Mouse (Mus musculus) lung, embryonic 15.5 days (tissue): Measurements from ENCODE around the gene Rpl29. TPM values are rescaled to one million over a fixed set of nuclear protein-coding genes. Genes with fewer than 3 reads are reported as not detected.
A peak's percentile ranks its signal among the peaks of the same experiment; 100 is the strongest.

Experiments
- ATAC-seq: fragments of 200-750 bp; cut with Nextera tagmentation; 2 replicates; pipeline ENCODE4 v1.8.0; 2017; ENCODE audit warnings: moderate number of reproducible peaks, borderline replicate concordance; ENCODE audit not compliant: low FRiP score, low TSS enrichment; ENCODE audit errors: extremely low read depth
- H3K27ac ChIP-seq: fragments of 300-500 bp; sonication (generic); 2 replicates; pipeline ENCODE4 v1.5.1; 2015; ENCODE audit warnings: moderate library complexity, mild to moderate bottlenecking, inconsistent platforms
- H3K27me3 ChIP-seq: fragments of 300-500 bp; sonication (generic); 2 replicates; pipeline ENCODE4 v1.6.1; 2015; ENCODE audit warnings: inconsistent platforms
- H3K36me3 ChIP-seq: fragments of 300-500 bp; sonication (generic); 2 replicates; pipeline ENCODE4 v1.6.1; 2015; ENCODE audit warnings: inconsistent platforms
- H3K4me1 ChIP-seq: fragments of 300-500 bp; sonication (generic); 2 replicates; pipeline ENCODE4 v1.6.1; 2015; ENCODE audit warnings: inconsistent platforms
- H3K4me2 ChIP-seq: fragments of 300-500 bp; sonication (generic); 2 replicates; pipeline ENCODE4 v1.6.1; 2015; ENCODE audit warnings: inconsistent platforms, mild to moderate bottlenecking, moderate library complexity
- H3K4me3 ChIP-seq: fragments of 300-500 bp; sonication (generic); 2 replicates; pipeline ENCODE4 v1.5.1; 2015; ENCODE audit warnings: mild to moderate bottlenecking, inconsistent platforms
- H3K9ac ChIP-seq: fragments of 300-500 bp; sonication (generic); 2 replicates; pipeline ENCODE4 v1.6.1; 2015; ENCODE audit warnings: inconsistent platforms
- H3K9me3 ChIP-seq: fragments of 300-500 bp; sonication (generic); 2 replicates; pipeline ENCODE4 v1.6.1; 2016; ENCODE audit warnings: inconsistent platforms
- WGBS: fragments of 180-500 bp; shearing (Covaris S2); methylation state at CpG from one replicate; pipeline ENCODE4 v1.1.7; 2015; 5-methylcytosine and 5-hydroxymethylcytosine counted together
- polyA plus RNA-seq: library from polyadenylated mRNA; unstranded; fragments of >200 nt; fragmentation: Nextera tagmentation; extraction: Ambion mirVana; gene quantifications from 2 replicates; pipeline ENCODE4 v1.2.1, GENCODE M21; 2015

Gene Rpl29
- polyA plus RNA-seq, 1 experiment from 2014 or later: 988 TPM

DNA sequence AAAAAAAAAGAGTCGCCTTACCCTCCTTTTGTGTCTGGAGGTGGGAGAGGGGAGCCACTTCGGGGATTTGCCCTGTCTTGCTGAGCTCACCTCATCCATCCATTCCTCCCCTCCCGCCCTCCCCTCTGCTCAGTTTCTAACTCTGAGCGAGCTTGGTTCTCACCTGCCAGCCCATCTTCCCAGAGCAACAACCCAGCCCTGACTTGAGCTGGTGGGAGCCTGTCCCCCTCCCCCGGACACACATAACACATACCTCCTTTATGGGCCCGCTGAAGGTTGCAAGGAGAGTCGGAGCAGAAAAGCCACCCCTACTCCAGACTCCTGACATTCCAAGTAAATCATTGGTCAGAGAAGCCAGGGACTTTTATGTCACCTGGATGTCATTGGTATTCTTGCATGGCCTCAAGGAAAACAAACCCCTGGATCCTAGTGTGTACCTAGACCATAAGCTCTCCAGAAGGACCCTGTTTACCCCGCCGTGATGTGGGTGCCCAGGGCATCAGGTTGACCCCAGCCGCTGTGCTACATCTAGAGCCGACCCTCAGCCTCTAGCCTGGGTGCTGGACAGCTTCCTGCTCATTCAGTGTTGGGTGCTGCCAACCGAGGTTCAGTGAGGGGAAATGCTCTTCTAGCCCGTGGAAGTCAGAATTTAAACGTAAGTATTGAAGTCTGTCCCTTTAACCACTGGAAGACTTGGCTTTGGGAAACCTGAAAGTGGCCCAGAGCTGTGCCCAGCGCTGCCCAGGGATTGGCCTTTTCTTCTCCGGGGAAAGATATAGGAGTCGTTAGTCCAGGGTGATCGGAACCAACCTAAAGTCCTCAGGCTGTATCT, 8.0 kb upstream of the Rpl29 start:
- peak; percentile 7; the same call in 1 of the 2 replicates for ATAC-seq
- Histone ChIP-seq H3K4me3 (no peak overlapping the region), H3K4me2 (peak overlapping the region; percentile 44), H3K27me3 (0 out of 2 replicates have a peak, but pooled peaks cover 3% of the 10 kb centered on the region), H3K36me3 (no peaks in the 10 kb centered on the region), H3K9me3 (no peaks in the 10 kb centered on the region), H3K9ac (no peak overlapping the region), H3K27ac (no peak overlapping the region), H3K4me1 (peaks cover 32% of the 10 kb centered on the region)
- 13% methylated on average over 18 of the region's 18 CpGs for WGBS

DNA sequence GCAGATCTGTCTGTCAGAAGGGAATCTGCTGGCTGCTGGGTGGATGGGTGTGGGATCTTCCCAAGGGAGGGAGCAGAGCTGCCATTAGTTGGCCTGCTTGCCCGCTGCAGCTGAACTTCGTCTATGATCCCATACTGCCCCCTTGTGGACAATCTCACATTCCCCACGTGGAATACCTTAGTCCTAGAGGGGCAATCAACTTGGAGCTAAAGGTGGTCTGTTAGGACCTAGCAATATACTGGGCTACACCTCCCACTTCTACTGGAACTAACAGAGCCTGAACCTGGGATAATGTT, 7.4 kb upstream of the Rpl29 start:
- H3K9ac ChIP-seq: no peak overlapping the region
- H3K27me3 ChIP-seq: 0 out of 2 replicates have a peak, but pooled peaks cover 3% of the 10 kb centered on the region
- H3K4me2 ChIP-seq: peak overlapping the region; percentile 44
- no peaks in the 10 kb centered on the region for H3K36me3 ChIP-seq
- no peaks in the 10 kb centered on the region for H3K9me3 ChIP-seq
- no peak overlapping the region for H3K4me3 ChIP-seq
- peak; percentile 69 for ATAC-seq
- peaks cover 32% of the 10 kb centered on the region for H3K4me1 ChIP-seq
- H3K27ac ChIP-seq: no peak overlapping the region
- WGBS: 0% methylated on average over 3 of the region's 3 CpGs

DNA sequence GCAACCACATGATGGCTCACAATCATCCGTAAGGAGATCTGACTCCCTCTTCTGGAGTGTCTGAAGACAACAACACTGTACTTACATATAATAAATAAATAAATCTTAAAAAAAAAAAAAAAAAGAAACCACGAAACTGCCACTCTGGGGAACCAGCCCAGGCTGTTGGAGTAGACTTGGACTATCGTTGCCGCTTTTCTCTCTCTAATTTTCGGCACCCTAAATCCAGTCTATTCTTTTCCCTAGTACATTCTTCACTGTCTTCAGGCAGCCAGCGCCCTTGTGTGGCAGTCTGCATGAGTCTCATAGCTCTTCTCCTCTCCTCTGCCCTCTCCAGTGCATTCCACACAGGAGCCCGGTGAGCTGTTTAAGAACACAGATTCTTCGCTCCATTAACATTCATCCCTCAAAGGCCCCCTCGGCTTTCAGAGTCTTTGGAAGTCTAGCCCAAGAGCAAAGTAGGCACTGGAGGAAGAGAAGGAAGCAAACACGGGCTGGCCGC, 484 bp upstream of the Rpl29 start:
- Histone ChIP-seq H3K9ac (peak overlapping the region; percentile 54), H3K4me1 (peaks cover 9% of the 10 kb centered on the region), H3K27ac (peak overlapping the region; percentile 98), H3K4me3 (peak overlapping the region; percentile 80), H3K27me3 (no peaks in the 10 kb centered on the region), H3K36me3 (peaks cover 26% of the 10 kb centered on the region), H3K4me2 (peak overlapping the region; percentile 74), H3K9me3 (no peaks in the 10 kb centered on the region)
- ATAC-seq: peak; percentile 62
- WGBS: 9% methylated on average over 11 of the region's 11 CpGs

DNA sequence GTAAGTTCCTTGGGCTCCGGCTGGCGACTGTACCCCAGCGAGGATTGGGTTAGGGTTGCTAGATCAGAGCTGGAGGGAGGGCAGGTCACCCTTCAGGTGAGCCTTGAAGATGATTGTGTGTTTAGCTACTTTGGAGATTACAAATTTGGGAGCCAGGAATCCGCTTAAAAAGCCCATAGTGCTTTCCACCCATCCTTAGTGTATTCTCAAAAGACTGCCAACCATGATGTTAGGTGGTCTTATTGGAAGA, 686 bp downstream of the Rpl29 start:
- H3K4me3 ChIP-seq: peak overlapping the region; percentile 80
- peak overlapping the region; percentile 98 for H3K27ac ChIP-seq
- H3K9me3 ChIP-seq: no peaks in the 10 kb centered on the region
- H3K4me1 ChIP-seq: peaks cover 9% of the 10 kb centered on the region
- H3K4me2 ChIP-seq: peak overlapping the region; percentile 74
- ATAC-seq: no peak
- H3K36me3 ChIP-seq: peaks cover 28% of the 10 kb centered on the region
- peak overlapping the region; percentile 91 for H3K9ac ChIP-seq
- 0% methylated on average over 4 of the region's 4 CpGs for WGBS
- H3K27me3 ChIP-seq: no peaks in the 10 kb centered on the region

DNA sequence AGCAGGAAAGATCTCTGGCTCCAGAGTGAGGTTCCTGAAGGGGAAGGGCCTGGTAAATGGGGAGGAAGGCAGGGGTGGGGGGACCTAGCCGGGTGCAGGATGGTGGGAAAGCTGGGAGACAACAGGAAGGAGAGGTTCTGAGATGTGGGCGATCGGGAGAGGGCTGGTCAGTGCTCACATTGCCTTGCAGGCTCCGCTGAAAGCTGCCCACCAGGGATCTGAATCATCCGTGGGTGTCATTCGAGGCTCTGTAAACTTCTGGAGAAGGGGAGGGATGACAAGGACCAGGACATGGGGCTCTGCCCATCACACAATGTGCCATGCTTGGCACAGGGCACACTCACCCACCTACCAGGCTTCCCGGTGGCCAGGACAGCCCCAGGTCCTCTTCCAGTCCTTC, 4.1 kb downstream of the Rpl29 start:
- H3K9me3 ChIP-seq: no peaks in the 10 kb centered on the region
- H3K4me3 ChIP-seq: no peak overlapping the region
- no peak overlapping the region for H3K4me2 ChIP-seq
- no peaks in the 10 kb centered on the region for H3K27me3 ChIP-seq
- H3K27ac ChIP-seq: no peak overlapping the region
- ATAC-seq: no peak
- no peak overlapping the region for H3K9ac ChIP-seq
- WGBS: 54% methylated on average over 7 of the region's 7 CpGs
- H3K4me1 ChIP-seq: peaks cover 25% of the 10 kb centered on the region
- H3K36me3 ChIP-seq: peaks cover 28% of the 10 kb centered on the region

DNA sequence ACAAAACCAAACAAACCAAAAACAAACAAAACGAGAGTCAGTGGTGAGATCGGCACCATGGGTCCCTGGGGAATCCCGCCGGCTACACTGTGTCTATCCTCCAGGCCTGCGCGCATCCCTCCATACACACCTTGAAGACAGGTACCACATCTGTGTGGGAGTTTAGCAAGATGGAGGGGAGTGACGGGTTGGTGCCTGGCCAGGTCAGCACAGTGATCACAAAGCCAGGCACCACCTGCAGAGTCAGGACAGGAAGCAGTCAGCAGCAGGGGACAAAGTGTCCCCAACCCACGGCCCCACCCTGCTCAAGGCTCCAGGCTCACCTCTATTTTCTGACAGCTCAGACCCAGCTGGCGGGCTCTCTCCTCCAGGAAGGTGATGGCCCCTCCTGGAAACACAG, 7.3 kb downstream of the Rpl29 start:
- H3K4me3 ChIP-seq: no peak overlapping the region
- no peak for ATAC-seq
- no peaks in the 10 kb centered on the region for H3K9me3 ChIP-seq
- no peak overlapping the region for H3K4me2 ChIP-seq
- H3K9ac ChIP-seq: no peak overlapping the region
- H3K36me3 ChIP-seq: peaks cover 19% of the 10 kb centered on the region
- 77% methylated on average over 9 of the region's 9 CpGs for WGBS
- peaks cover 23% of the 10 kb centered on the region for H3K4me1 ChIP-seq
- no peaks in the 10 kb centered on the region for H3K27me3 ChIP-seq
- H3K27ac ChIP-seq: no peak overlapping the region

DNA sequence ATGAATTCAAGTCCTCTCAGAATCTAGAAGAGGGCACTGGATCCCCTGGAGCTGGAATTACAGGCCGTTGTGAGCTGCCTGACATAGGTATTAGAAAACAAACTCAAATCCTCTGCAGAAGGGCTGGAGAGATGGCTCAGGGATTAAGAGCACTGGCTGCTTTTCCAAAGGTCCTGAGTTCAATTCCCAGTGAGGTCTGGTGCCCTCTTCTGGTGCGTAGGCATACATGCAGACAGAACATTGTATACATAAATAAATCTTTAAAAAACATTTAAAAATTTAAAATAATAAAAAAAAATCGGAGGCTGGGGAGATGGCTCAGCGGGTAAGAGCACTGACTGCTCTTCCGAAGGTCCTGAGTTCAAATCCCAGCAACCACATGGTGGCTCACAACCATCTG, 13.4 kb downstream of the Rpl29 start:
- peaks cover 26% of the 10 kb centered on the region for H3K4me1 ChIP-seq
- no peak overlapping the region for H3K27ac ChIP-seq
- H3K4me2 ChIP-seq: no peak overlapping the region
- 81% methylated on average over 5 of the region's 5 CpGs for WGBS
- no peaks in the 10 kb centered on the region for H3K27me3 ChIP-seq
- H3K4me3 ChIP-seq: no peak overlapping the region
- no peaks in the 10 kb centered on the region for H3K9me3 ChIP-seq
- no peak for ATAC-seq
- no peaks in the 10 kb centered on the region for H3K36me3 ChIP-seq
- no peak overlapping the region for H3K9ac ChIP-seq

DNA sequence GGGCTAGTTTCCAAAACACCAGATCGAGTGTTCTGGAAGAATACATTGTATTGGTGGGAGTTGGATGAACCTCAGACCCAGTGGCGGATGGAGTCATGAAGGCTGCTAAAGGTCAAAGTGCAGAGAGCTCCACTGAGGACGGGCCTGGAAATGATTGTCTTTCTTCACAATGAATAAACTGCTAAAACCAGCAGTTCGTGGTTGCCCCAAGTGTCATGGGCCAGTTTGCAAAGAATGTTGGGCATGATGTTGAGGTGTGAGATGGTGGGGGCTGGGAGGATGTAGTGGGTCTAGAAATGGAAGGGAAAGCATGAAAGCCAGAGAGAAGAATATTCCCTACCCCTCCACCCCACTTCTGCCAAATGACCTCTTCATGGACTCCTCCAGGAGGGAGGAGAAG, 15.6 kb downstream of the Rpl29 start:
- Histone ChIP-seq H3K4me2 (no peak overlapping the region), H3K27ac (no peak overlapping the region), H3K9me3 (no peaks in the 10 kb centered on the region), H3K36me3 (no peaks in the 10 kb centered on the region), H3K9ac (no peak overlapping the region), H3K4me3 (no peak overlapping the region), H3K27me3 (no peaks in the 10 kb centered on the region), H3K4me1 (peaks cover 33% of the 10 kb centered on the region)
- 69% methylated on average over 4 of the region's 4 CpGs for WGBS
- ATAC-seq: no peak

DNA sequence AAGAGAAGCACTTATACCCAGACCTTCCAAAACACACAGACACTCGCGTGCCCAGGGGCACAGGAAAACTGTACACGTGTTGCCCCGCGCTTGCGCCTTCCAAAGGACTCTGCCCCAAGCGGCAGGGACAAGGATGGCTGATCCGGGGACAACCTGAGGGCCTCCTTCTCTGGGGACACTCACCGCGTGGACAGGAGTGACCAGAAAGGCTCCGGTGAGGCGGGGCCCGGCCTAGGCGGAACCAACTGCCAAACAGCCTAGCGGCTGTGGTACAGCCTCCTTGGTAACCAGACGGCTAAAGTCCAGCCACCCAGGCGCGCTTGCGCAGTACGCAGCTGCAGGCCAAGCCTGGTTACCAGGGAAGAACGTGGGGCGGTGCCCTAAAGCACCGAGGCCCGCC, 18.1 kb downstream of the Rpl29 start, which contains the start of the genes Abhd14b and Abhd14a:
Abhd14b (plus strand) TSS at position 112 of the 400 bp plus-strand sequence.
Abhd14a (minus strand) TSS at position 331 of the 400 bp plus-strand sequence.
- Histone ChIP-seq H3K4me1 (peaks cover 52% of the 10 kb centered on the region), H3K27ac (peak within 1 kb of the TSS; percentile 73), H3K9me3 (no peaks in the 10 kb centered on the region), H3K27me3 (no peaks in the 10 kb centered on the region), H3K4me3 (peak within 1 kb of the TSS; percentile 51), H3K36me3 (no peaks in the 10 kb centered on the region), H3K4me2 (peak within 1 kb of the TSS; percentile 79), H3K9ac (peak within 1 kb of the TSS; percentile 56)
- under 1% methylated on average over 24 of the region's 24 CpGs for WGBS
- ATAC-seq: peak; percentile 81

DNA sequence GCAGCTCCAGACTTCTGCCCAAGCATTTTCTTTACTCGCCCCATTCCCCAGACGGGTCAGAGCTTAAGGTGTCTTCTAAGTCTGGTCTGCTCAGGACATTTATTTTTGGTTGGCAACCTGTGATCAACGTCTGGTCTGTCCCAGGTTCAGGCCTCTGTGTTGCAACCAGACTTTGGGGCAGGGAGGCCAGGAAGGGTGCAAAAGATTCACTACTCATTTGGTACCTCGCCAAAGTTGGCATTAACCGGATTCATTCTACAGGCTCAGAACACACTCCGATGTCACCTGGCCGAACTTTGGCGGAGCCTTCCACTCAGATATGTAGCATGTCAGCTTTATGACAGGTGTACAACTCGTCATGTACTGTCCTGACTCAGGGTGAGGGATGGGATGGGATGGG, 18.7 kb downstream of the Rpl29 start:
- WGBS: 34% methylated on average over 9 of the region's 9 CpGs
- Histone ChIP-seq H3K9ac (peak overlapping the region; percentile 56; the same call in 1 of the 2 replicates), H3K4me3 (peak overlapping the region; percentile 51), H3K4me2 (peak overlapping the region; percentile 79), H3K27ac (peak overlapping the region; percentile 58), H3K27me3 (no peaks in the 10 kb centered on the region), H3K4me1 (peaks cover 58% of the 10 kb centered on the region), H3K36me3 (no peaks in the 10 kb centered on the region), H3K9me3 (no peaks in the 10 kb centered on the region)
- ATAC-seq: peak; percentile 15; the same call in 1 of the 2 replicates

DNA sequence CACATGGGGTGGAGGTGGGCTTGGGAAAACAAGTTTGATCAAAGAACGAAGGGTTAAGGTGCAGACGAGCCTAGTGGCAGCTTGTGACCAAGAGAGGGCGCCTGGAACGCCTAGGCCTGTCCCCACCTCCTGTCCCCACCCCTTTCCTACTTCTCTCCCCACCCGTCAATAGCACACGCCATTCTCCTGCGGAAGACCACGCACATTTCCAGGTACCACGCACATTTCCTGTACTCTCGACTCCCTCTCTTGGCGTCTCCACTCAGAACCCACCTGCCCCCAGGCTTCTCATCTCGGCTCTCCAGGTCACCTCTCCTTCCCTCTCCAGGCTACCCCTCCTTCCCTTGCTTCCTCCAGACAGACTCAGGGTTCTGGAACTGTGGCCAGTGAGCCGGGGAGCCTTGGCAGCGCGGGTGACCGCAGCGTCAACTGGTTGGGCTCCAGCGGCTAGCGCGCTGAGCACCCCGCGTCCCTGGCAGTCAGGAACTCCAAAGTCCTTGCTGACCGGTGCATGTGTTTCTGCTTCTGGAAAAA, 19.3 kb downstream of the Rpl29 start:
- Histone ChIP-seq H3K27ac (peak overlapping the region; percentile 73), H3K9ac (peak overlapping the region; percentile 56), H3K36me3 (no peaks in the 10 kb centered on the region), H3K4me2 (peak overlapping the region; percentile 79), H3K4me1 (peaks cover 63% of the 10 kb centered on the region), H3K27me3 (no peaks in the 10 kb centered on the region), H3K4me3 (peak overlapping the region; percentile 51), H3K9me3 (no peaks in the 10 kb centered on the region)
- peak; percentile 47 for ATAC-seq
- under 1% methylated on average over 23 of the region's 23 CpGs for WGBS

DNA sequence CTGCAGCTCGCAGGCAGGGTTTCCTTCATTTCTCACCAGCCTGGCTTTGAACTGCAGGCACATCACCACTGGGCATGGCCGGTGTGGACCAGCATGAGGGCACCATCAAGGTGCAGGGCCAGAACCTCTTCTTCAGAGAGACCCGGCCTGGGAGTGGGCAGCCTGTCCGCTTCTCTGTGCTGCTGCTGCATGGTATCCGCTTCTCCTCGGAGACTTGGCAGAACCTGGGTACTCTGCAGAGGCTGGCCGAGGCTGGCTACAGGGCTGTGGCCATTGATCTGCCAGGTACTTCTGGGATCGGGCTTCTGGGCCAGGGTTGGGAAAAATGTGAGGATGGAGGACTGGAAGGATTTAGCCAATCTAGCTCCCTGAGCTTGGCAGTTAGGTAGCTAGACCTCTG, 20.7 kb downstream of the Rpl29 start:
- Histone ChIP-seq H3K9ac (0 out of 2 replicates have a peak overlapping the region, but pooled peaks have one; percentile 2), H3K36me3 (no peaks in the 10 kb centered on the region), H3K27ac (0 out of 2 replicates have a peak overlapping the region, but pooled peaks have one; percentile 37), H3K4me2 (no peak overlapping the region), H3K4me1 (peaks cover 72% of the 10 kb centered on the region), H3K27me3 (no peaks in the 10 kb centered on the region), H3K9me3 (no peaks in the 10 kb centered on the region), H3K4me3 (no peak overlapping the region)
- WGBS: 90% methylated on average over 8 of the region's 8 CpGs
- no peak for ATAC-seq
